Mouse (Mus musculus): ENCODE data around the gene Eif1b.
"Not testable (repeated sequence)": the region's sequence is repeated elsewhere in the genome, so short reads cannot be mapped to it uniquely, and the experiment has no call there.

Gene Eif1b

GRCm38 (mm10) chr9:120521161-120521560 lies 29.1 kb downstream of the Eif1b start:
- no peak for DNase-seq (ENCODE audit: low spot score)

- no peak for DNase-seq (ENCODE audit: low spot score)
Measured at GRCm38 (mm10) chr9:120527270-120527669, 35.2 kb downstream of the Eif1b start.

- DNase-seq (ENCODE audit: low spot score): no peak
Measured at GRCm38 (mm10) chr9:120527919-120528318, 35.9 kb downstream of the Eif1b start.

- DNase-seq (ENCODE audit: low spot score): no peak
Measured at GRCm38 (mm10) chr9:120528815-120529510, 36.9 kb downstream of the Eif1b start.

GRCm38 (mm10) chr9:120530471-120530870 lies 38.4 kb downstream of the Eif1b start:
- DNase-seq (ENCODE audit: low spot score): no peak

- DNase-seq (ENCODE audit: low spot score): no peak
Measured at GRCm38 (mm10) chr9:120532062-120532461, 40.0 kb downstream of the Eif1b start.

- DNase-seq (ENCODE audit: low spot score): no peak
Measured at GRCm38 (mm10) chr9:120532691-120533090, 40.7 kb downstream of the Eif1b start.

GRCm38 (mm10) chr9:120533446-120533950 lies 41.5 kb downstream of the Eif1b start:
- DNase-seq (ENCODE audit: low spot score): not testable (repeated sequence)

GRCm38 (mm10) chr9:120539662-120540251 lies 47.7 kb downstream of the Eif1b start, which contains the start of gene Entpd3:
Entpd3 (plus strand) TSS chr9:120539818.
- DNase-seq (ENCODE audit: low spot score): no peak

- no peak for DNase-seq (ENCODE audit: low spot score)
Measured at GRCm38 (mm10) chr9:120541411-120541810, 49.4 kb downstream of the Eif1b start.

GRCm38 (mm10) chr9:120542241-120542640 lies 50.2 kb downstream of the Eif1b start:
- DNase-seq (ENCODE audit: low spot score): no peak

Data from layer of hippocampus, adult 9-10 months (tissue).